Mouse (Mus musculus) heart, embryonic 15.5 days (tissue): ENCODE data around the gene T. TPM values are rescaled to one million over a fixed set of nuclear protein-coding genes. Genes with fewer than 3 reads are reported as not detected.

Experiments used
- ATAC-seq: fragments of 200-750 bp; cut with Nextera tagmentation; replicated peaks from 2 replicates; pipeline ENCODE4 v1.8.0; 2017; ENCODE audit warnings: low read depth, moderate TSS enrichment; ENCODE audit not compliant: insufficient number of reproducible peaks, insufficient read depth, low FRiP score
- H3K27ac ChIP-seq: fragments of 300-500 bp; sonication (generic); 2 replicates; pipeline ENCODE4 v1.5.1; 2015; ENCODE audit warnings: mild to moderate bottlenecking, inconsistent platforms
- H3K27me3 ChIP-seq: fragments of 300-500 bp; sonication (generic); 2 replicates; pipeline ENCODE4 v1.6.1; 2015; ENCODE audit warnings: inconsistent platforms
- H3K36me3 ChIP-seq: fragments of 300-500 bp; sonication (generic); 2 replicates; pipeline ENCODE4 v1.6.1; 2015; ENCODE audit warnings: mild to moderate bottlenecking, inconsistent platforms
- H3K4me1 ChIP-seq: fragments of 300-500 bp; sonication (generic); replicated peaks from 2 replicates; pipeline ENCODE4 v1.6.1; 2015; ENCODE audit warnings: inconsistent platforms
- H3K4me2 ChIP-seq: fragments of 300-500 bp; sonication (generic); 2 replicates; pipeline ENCODE4 v1.6.1; 2015; ENCODE audit warnings: inconsistent platforms, mild to moderate bottlenecking, moderate library complexity
- H3K4me3 ChIP-seq: fragments of 300-500 bp; sonication (generic); 2 replicates; pipeline ENCODE4 v1.5.1; 2015; ENCODE audit warnings: mild to moderate bottlenecking, inconsistent platforms
- H3K9ac ChIP-seq: fragments of 300-500 bp; sonication (generic); 2 replicates; pipeline ENCODE4 v1.6.1; 2015; ENCODE audit warnings: mild to moderate bottlenecking, inconsistent platforms
- H3K9me3 ChIP-seq: fragments of 300-500 bp; sonication (generic); replicated peaks from 2 replicates; pipeline ENCODE4 v1.6.1; 2016; ENCODE audit warnings: inconsistent platforms
- WGBS: fragments of 180-500 bp; shearing (Covaris S2); methylation state at CpG from one replicate; pipeline ENCODE4 v1.1.7; 2015; ENCODE audit warnings: mixed read lengths; 5-methylcytosine and 5-hydroxymethylcytosine counted together
- polyA plus RNA-seq: library from polyadenylated mRNA; unstranded; fragments of >200 nt; fragmentation: Nextera tagmentation; extraction: Ambion mirVana; gene quantifications from 2 replicates; pipeline ENCODE4 v1.2.1, GENCODE M21; 2015

The T gene
- polyA plus RNA-seq, 1 experiment from 2014 or later: 0.40 TPM

GRCm38 (mm10) chr17:8408589-8409295 lies 25.5 kb upstream of the T start:
- Histone ChIP-seq H3K27me3 (0 out of 2 replicates have a peak, but pooled peaks cover 3% of the 10 kb centered on the region), H3K4me2 (no peak overlapping the region), H3K9ac (no peak overlapping the region), H3K4me1 (peaks cover 10% of the 10 kb centered on the region), H3K9me3 (no peaks in the 10 kb centered on the region), H3K36me3 (no peaks in the 10 kb centered on the region), H3K4me3 (no peak overlapping the region), H3K27ac (no peak overlapping the region)
- WGBS: 10% methylated on average over 16 of the region's 16 CpGs
- no peak for ATAC-seq

- Histone ChIP-seq H3K4me1 (peaks cover 11% of the 10 kb centered on the region), H3K27me3 (0 out of 2 replicates have a peak, but pooled peaks cover 3% of the 10 kb centered on the region), H3K27ac (no peak overlapping the region), H3K4me2 (no peak overlapping the region), H3K9me3 (no peaks in the 10 kb centered on the region), H3K36me3 (no peaks in the 10 kb centered on the region), H3K9ac (no peak overlapping the region), H3K4me3 (no peak overlapping the region)
- ATAC-seq: no peak
- WGBS: 76% methylated on average over 2 of the region's 2 CpGs
These were observed 23.9 kb upstream of the T start for GRCm38 (mm10) chr17:8410330-8410729.

DNA sequence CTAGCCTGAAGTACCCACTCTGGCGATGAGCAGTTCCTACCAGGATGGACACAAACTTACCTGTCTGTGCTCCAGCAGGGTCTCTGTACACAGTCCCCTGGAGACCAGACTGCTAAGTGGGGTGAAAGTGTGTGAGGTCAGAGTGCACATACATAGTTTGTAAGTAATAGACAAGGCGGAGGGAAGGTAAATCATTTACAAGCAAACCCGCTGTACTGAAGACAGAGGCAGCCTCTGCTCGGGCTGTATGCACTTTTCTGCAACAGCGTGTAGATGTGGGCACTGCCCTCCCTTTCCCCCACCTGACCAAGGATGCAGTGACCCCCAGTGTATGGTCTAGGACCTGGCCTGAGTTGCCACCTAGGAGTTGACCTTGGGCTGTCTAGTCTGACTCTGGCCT lies 20.6 kb upstream of the T start:
- H3K4me2 ChIP-seq: no peak overlapping the region
- no peak overlapping the region for H3K27ac ChIP-seq
- no peaks in the 10 kb centered on the region for H3K36me3 ChIP-seq
- 0 out of 2 replicates have a peak, but pooled peaks cover 1% of the 10 kb centered on the region for H3K27me3 ChIP-seq
- H3K9me3 ChIP-seq: no peaks in the 10 kb centered on the region
- H3K9ac ChIP-seq: no peak overlapping the region
- no peak for ATAC-seq
- 79% methylated on average over 5 of the region's 5 CpGs for WGBS
- no peak overlapping the region for H3K4me3 ChIP-seq
- peaks cover 20% of the 10 kb centered on the region for H3K4me1 ChIP-seq

DNA sequence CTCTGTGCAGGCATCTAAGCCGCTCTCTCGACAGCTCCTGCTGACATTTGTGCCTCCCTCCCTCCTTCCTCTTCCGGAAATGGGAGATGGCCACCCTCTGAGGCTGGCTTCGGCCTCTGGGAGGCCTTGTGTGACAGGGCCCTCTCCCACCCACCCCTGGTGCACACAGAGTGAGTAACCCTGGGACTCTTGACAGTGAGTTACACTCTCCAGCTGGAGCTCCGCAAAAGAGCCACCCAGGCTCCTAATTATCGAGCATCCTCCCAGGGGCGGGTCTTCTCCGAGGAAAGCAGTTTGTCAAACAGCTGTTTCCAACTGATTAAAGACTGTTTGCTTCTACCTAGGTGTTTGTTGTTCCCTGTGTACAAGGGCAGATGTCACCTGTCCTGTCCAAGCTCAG lies 18.7 kb upstream of the T start:
- ATAC-seq: no peak
- H3K4me1 ChIP-seq: peaks cover 14% of the 10 kb centered on the region
- H3K9ac ChIP-seq: no peak overlapping the region
- H3K36me3 ChIP-seq: no peaks in the 10 kb centered on the region
- no peaks in the 10 kb centered on the region for H3K9me3 ChIP-seq
- 19% methylated on average over 8 of the region's 8 CpGs for WGBS
- H3K4me2 ChIP-seq: no peak overlapping the region
- H3K4me3 ChIP-seq: no peak overlapping the region
- peak overlapping the region; percentile 85 for H3K27ac ChIP-seq
- H3K27me3 ChIP-seq: no peaks in the 10 kb centered on the region

GRCm38 (mm10) chr17:8416865-8417264 lies 17.4 kb upstream of the T start:
- Histone ChIP-seq H3K27ac (peak overlapping the region; percentile 85), H3K36me3 (no peaks in the 10 kb centered on the region), H3K9me3 (no peaks in the 10 kb centered on the region), H3K4me3 (no peak overlapping the region), H3K27me3 (no peaks in the 10 kb centered on the region), H3K4me1 (peaks cover 14% of the 10 kb centered on the region), H3K4me2 (peak overlapping the region; percentile 21; the same call in 1 of the 2 replicates), H3K9ac (no peak overlapping the region)
- ATAC-seq: peak; percentile 90
- 43% methylated on average over 8 of the region's 8 CpGs for WGBS

- 70% methylated on average over 1 of the region's 1 CpGs for WGBS
- H3K4me1 ChIP-seq: peaks cover 9% of the 10 kb centered on the region
- H3K27ac ChIP-seq: no peak overlapping the region
- H3K36me3 ChIP-seq: no peaks in the 10 kb centered on the region
- no peak overlapping the region for H3K4me3 ChIP-seq
- no peak overlapping the region for H3K4me2 ChIP-seq
- H3K9me3 ChIP-seq: no peaks in the 10 kb centered on the region
- ATAC-seq: no peak
- H3K9ac ChIP-seq: no peak overlapping the region
- peaks cover 7% of the 10 kb centered on the region; the same call in 1 of the 2 replicates for H3K27me3 ChIP-seq
These were observed 13.5 kb upstream of the T start for GRCm38 (mm10) chr17:8420739-8421138.

- Histone ChIP-seq H3K4me1 (peaks cover 2% of the 10 kb centered on the region), H3K27me3 (peaks cover 7% of the 10 kb centered on the region; the same call in 1 of the 2 replicates), H3K36me3 (no peaks in the 10 kb centered on the region), H3K4me3 (no peak overlapping the region), H3K9me3 (no peaks in the 10 kb centered on the region), H3K9ac (no peak overlapping the region), H3K27ac (no peak overlapping the region), H3K4me2 (no peak overlapping the region)
- WGBS: 29% methylated on average over 5 of the region's 5 CpGs
- no peak for ATAC-seq
These were observed 12.7 kb upstream of the T start for GRCm38 (mm10) chr17:8421517-8421916.

DNA sequence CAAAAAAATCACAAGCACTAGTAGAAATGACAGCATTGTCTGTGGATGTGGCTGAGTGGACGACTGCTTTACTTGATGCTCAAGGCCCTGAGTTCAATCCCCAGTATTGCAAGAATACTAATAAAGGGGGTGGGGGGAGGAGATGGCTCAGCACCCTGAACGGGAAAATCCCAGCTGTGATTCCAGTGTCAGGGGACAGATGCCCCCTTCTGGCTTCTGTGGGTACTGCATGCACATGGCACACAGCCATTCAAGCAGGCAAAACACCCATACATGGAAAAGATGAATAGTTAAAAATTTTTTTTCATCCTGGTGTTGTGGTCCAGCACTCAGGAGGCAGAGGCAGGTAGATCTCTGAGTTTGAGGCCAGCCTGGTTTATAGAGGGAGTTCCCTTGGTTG lies 10.9 kb upstream of the T start:
- no peaks in the 10 kb centered on the region for H3K9me3 ChIP-seq
- 63% methylated on average over 2 of the region's 2 CpGs for WGBS
- no peak overlapping the region for H3K4me3 ChIP-seq
- H3K36me3 ChIP-seq: no peaks in the 10 kb centered on the region
- H3K27me3 ChIP-seq: peaks cover 15% of the 10 kb centered on the region
- no peaks in the 10 kb centered on the region for H3K4me1 ChIP-seq
- no peak overlapping the region for H3K4me2 ChIP-seq
- no peak for ATAC-seq
- no peak overlapping the region for H3K27ac ChIP-seq
- H3K9ac ChIP-seq: no peak overlapping the region

GRCm38 (mm10) chr17:8429436-8429835 lies 4.8 kb upstream of the T start:
- Histone ChIP-seq H3K9ac (no peak overlapping the region), H3K27ac (no peak overlapping the region), H3K4me2 (peak overlapping the region; percentile 9; the same call in 1 of the 2 replicates), H3K9me3 (no peaks in the 10 kb centered on the region), H3K27me3 (peaks cover 73% of the 10 kb centered on the region), H3K36me3 (no peaks in the 10 kb centered on the region), H3K4me1 (peaks cover 22% of the 10 kb centered on the region), H3K4me3 (no peak overlapping the region)
- WGBS: 2% methylated on average over 16 of the region's 16 CpGs
- ATAC-seq: no peak

DNA sequence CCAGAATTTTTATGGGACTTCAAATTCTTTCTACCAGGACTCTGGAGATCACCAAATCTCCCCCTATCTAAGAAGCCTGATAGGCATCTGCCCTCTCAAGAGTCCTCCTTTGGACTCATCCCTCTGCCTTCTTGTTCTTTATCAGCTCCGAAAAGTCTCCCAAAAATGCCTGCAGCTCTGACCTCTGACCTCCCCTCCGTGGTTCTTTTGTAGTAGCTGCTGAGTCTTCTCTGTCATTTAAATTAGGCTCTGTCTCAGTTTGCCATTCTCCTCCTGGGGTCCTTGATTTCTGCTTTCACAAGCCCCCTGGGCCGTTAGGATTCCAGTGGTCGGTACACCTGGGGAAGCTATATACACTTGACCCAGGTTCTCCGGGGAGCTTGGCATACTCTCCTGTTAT lies 4.3 kb upstream of the T start:
- Histone ChIP-seq H3K4me2 (no peak overlapping the region), H3K9me3 (no peaks in the 10 kb centered on the region), H3K9ac (no peak overlapping the region), H3K27ac (no peak overlapping the region), H3K27me3 (peaks cover 76% of the 10 kb centered on the region), H3K4me3 (no peak overlapping the region), H3K4me1 (peaks cover 23% of the 10 kb centered on the region), H3K36me3 (no peaks in the 10 kb centered on the region)
- WGBS: 3% methylated on average over 5 of the region's 5 CpGs
- ATAC-seq: no peak

DNA sequence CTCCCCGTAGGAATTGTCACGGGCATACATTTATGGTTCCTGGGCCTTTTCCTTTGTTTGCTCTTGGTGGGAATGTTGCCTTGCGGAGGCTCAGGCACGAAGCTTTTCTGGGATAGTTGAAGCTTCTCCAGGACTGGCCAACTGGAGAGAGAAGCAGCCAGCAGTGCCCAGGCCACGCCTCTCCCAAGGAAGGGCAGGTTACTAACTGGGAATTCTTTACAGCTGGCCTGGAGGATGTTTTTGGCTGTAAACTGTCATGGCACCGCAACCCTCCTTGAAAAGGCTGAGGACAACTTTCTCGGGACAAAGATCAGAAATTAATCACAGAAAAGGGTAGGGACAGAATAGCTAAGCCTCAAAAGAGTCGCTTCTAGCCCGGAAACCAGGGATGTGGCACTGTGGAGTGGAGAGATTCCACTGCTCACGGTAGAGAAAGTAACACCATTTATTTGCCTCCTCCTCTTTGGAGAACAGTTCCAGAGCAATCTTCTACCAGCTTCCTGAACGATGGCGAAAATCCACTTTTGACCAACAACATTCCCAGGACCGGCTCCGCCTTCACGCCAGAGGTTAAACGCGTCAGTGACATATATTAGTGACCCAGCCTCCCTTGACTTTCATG lies 1.9 kb upstream of the T start:
- Histone ChIP-seq H3K4me1 (peaks cover 23% of the 10 kb centered on the region), H3K27ac (no peak overlapping the region), H3K9ac (no peak overlapping the region), H3K36me3 (no peaks in the 10 kb centered on the region), H3K27me3 (peaks cover 97% of the 10 kb centered on the region), H3K4me3 (no peak overlapping the region), H3K9me3 (no peaks in the 10 kb centered on the region), H3K4me2 (0 out of 2 replicates have a peak overlapping the region, but pooled peaks have one; percentile 62)
- WGBS: 2% methylated on average over 17 of the region's 17 CpGs
- ATAC-seq: no peak
